Mouse (Mus musculus) forebrain, embryonic 10.5 days (tissue): Measurements from ENCODE around the gene Il19. TPM values are rescaled to one million over a fixed set of nuclear protein-coding genes. Genes with fewer than 3 reads are reported as not detected.

Experiments used
- DNase-seq: peaks from one replicate; pipeline ENCODE4 v3.0.0-alpha.2; 2017; ENCODE audit warnings: low spot score; ENCODE audit errors: extremely low spot score
- H3K27ac ChIP-seq: fragments of 300-500 bp; sonication (generic); 2 replicates; pipeline ENCODE4 v1.5.1; 2016; ENCODE audit warnings: mild to moderate bottlenecking
- H3K27me3 ChIP-seq: fragments of 300-500 bp; sonication (generic); 2 replicates; pipeline ENCODE4 v1.6.1; 2016; ENCODE audit warnings: mild to moderate bottlenecking; ENCODE audit not compliant: poor library complexity, severe bottlenecking
- H3K36me3 ChIP-seq: fragments of 300-500 bp; sonication (generic); replicated peaks from 2 replicates; pipeline ENCODE4 v1.6.1; 2016; ENCODE audit warnings: mild to moderate bottlenecking, moderate library complexity
- H3K4me1 ChIP-seq: fragments of 300-500 bp; sonication (generic); 2 replicates; pipeline ENCODE4 v1.6.1; 2016
- H3K4me3 ChIP-seq: fragments of 300-500 bp; sonication (generic); 2 replicates; pipeline ENCODE4 v1.5.1; 2016; ENCODE audit warnings: mild to moderate bottlenecking, moderate library complexity
- H3K9me3 ChIP-seq: fragments of 300-500 bp; sonication (generic); 2 replicates; pipeline ENCODE4 v1.6.1; 2016; ENCODE audit warnings: mild to moderate bottlenecking, moderate library complexity
- WGBS: fragments of 180-500 bp; shearing (Covaris S2); methylation state at CpG from one replicate; pipeline ENCODE4 v1.1.7; 2016; 5-methylcytosine and 5-hydroxymethylcytosine counted together
- polyA plus RNA-seq: library from polyadenylated mRNA; unstranded; fragments of >200 nt; fragmentation: Nextera tagmentation; extraction: Ambion mirVana; gene quantifications from 2 replicates; pipeline ENCODE4 v1.2.1, GENCODE M21; 2016

Il19 gene
- polyA plus RNA-seq, 1 experiment from 2014 or later, result not detected

GRCm38 (mm10) chr1:130918323-130918980 is 21.5 kb downstream of the Il19 start:
- Histone ChIP-seq H3K27ac (no peak overlapping the region), H3K36me3 (no peaks in the 10 kb centered on the region), H3K9me3 (no peaks in the 10 kb centered on the region), H3K27me3 (no peaks in the 10 kb centered on the region), H3K4me1 (no peaks in the 10 kb centered on the region), H3K4me3 (no peak overlapping the region)
- DNase-seq, result no peak
- 67% methylated on average over 1 of the region's 1 CpGs for WGBS

- Histone ChIP-seq H3K27ac (no peak within 1 kb of the TSS), H3K27me3 (no peaks in the 10 kb centered on the region), H3K9me3 (no peaks in the 10 kb centered on the region), H3K4me3 (no peak within 1 kb of the TSS), H3K4me1 (no peaks in the 10 kb centered on the region), H3K36me3 (no peaks in the 10 kb centered on the region)
- 86% methylated on average over 12 of the region's 12 CpGs for WGBS
- no peak for DNase-seq
These were observed 28.4 kb downstream of the Il19 start, which contains the start of gene Il20 for GRCm38 (mm10) chr1:130911401-130912010. Gene Il20 (minus strand): TSS chr1:130911451.

GRCm38 (mm10) chr1:130902505-130902904 is 37.4 kb downstream of the Il19 start:
- Histone ChIP-seq H3K4me3 (no peak overlapping the region), H3K27me3 (no peaks in the 10 kb centered on the region), H3K4me1 (no peaks in the 10 kb centered on the region), H3K36me3 (no peaks in the 10 kb centered on the region), H3K27ac (no peak overlapping the region), H3K9me3 (no peaks in the 10 kb centered on the region)
- 84% methylated on average over 7 of the region's 7 CpGs for WGBS
- no peak for DNase-seq

GRCm38 (mm10) chr1:130894468-130894867 is 45.4 kb downstream of the Il19 start:
- H3K27me3 ChIP-seq, result no peaks in the 10 kb centered on the region
- H3K4me1 ChIP-seq, result no peaks in the 10 kb centered on the region; the same call in 1 of the 2 replicates
- WGBS, result 26% methylated on average over 6 of the region's 6 CpGs
- no peak overlapping the region for H3K27ac ChIP-seq
- no peaks in the 10 kb centered on the region for H3K9me3 ChIP-seq
- DNase-seq, result no peak
- no peak overlapping the region for H3K4me3 ChIP-seq
- no peaks in the 10 kb centered on the region for H3K36me3 ChIP-seq

GRCm38 (mm10) chr1:130893329-130894040 is 46.4 kb downstream of the Il19 start:
- 70% methylated on average over 9 of the region's 9 CpGs for WGBS
- Histone ChIP-seq H3K4me1 (no peaks in the 10 kb centered on the region; the same call in 1 of the 2 replicates), H3K4me3 (no peak overlapping the region), H3K36me3 (no peaks in the 10 kb centered on the region), H3K9me3 (no peaks in the 10 kb centered on the region), H3K27ac (no peak overlapping the region), H3K27me3 (no peaks in the 10 kb centered on the region)
- DNase-seq, result no peak

- Histone ChIP-seq H3K4me1 (no peaks in the 10 kb centered on the region; the same call in 1 of the 2 replicates), H3K36me3 (no peaks in the 10 kb centered on the region), H3K27me3 (no peaks in the 10 kb centered on the region), H3K27ac (no peak overlapping the region), H3K9me3 (no peaks in the 10 kb centered on the region), H3K4me3 (no peak overlapping the region)
- WGBS, result 74% methylated on average over 1 of the region's 1 CpGs
- DNase-seq, result no peak
These were observed 47.5 kb downstream of the Il19 start for GRCm38 (mm10) chr1:130892446-130892845.

GRCm38 (mm10) chr1:130887354-130887753 is 52.6 kb downstream of the Il19 start, which contains the start of gene Il24:
Gene Il24 (minus strand): TSS chr1:130887454.
- no peak for DNase-seq
- H3K4me1 ChIP-seq, result no peaks in the 10 kb centered on the region
- no peak within 1 kb of the TSS for H3K4me3 ChIP-seq
- no peak within 1 kb of the TSS for H3K27ac ChIP-seq
- H3K36me3 ChIP-seq, result no peaks in the 10 kb centered on the region
- H3K27me3 ChIP-seq, result no peaks in the 10 kb centered on the region
- no peaks in the 10 kb centered on the region for H3K9me3 ChIP-seq

- no peaks in the 10 kb centered on the region for H3K36me3 ChIP-seq
- H3K4me3 ChIP-seq, result no peak overlapping the region
- peaks cover 26% of the 10 kb centered on the region for H3K27me3 ChIP-seq
- 87% methylated on average over 4 of the region's 4 CpGs for WGBS
- DNase-seq, result no peak
- peaks cover 6% of the 10 kb centered on the region for H3K4me1 ChIP-seq
- H3K9me3 ChIP-seq, result no peaks in the 10 kb centered on the region
- H3K27ac ChIP-seq, result no peak overlapping the region
These were observed 56.8 kb downstream of the Il19 start for GRCm38 (mm10) chr1:130883146-130883545.

Other genes starting within 250 kb of the Il19 start
- not detected in 2 replicates for gene Gm29427, start 224.3 kb downstream of the Il19 start, polyA plus RNA-seq
- gene Yod1, start 222.8 kb downstream of the Il19 start, polyA plus RNA-seq, result 10.6 and 11.5 TPM in 2 replicates
- gene Pfkfb2, start 210.9 kb downstream of the Il19 start, polyA plus RNA-seq, result 4.5 and 5.7 TPM in 2 replicates
- 0.42 and 0.64 TPM in 2 replicates for gene AA986860, start 208.1 kb downstream of the Il19 start, polyA plus RNA-seq
- not detected in 2 replicates for gene Fcamr, start 139.2 kb downstream of the Il19 start, polyA plus RNA-seq
- not detected in 2 replicates for gene Pigr, start 113.4 kb downstream of the Il19 start, polyA plus RNA-seq
- not detected in 2 replicates for gene Fcmr, start 74.4 kb downstream of the Il19 start, polyA plus RNA-seq
- not detected in 2 replicates for gene Il24, start 52.7 kb downstream of the Il19 start, polyA plus RNA-seq
- not detected in 2 replicates for gene Il20, start 28.7 kb downstream of the Il19 start, polyA plus RNA-seq
- gene Il10, start 79.7 kb upstream of the Il19 start, polyA plus RNA-seq, result not detected in 2 replicates
- gene Mapkapk2, start 157.7 kb upstream of the Il19 start, polyA plus RNA-seq, result 41.1 and 41.3 TPM in 2 replicates
- gene Dyrk3, start 198.2 kb upstream of the Il19 start, polyA plus RNA-seq, result 13.3 and 15.5 TPM in 2 replicates
- 66.9 and 70.2 TPM in 2 replicates for gene Eif2d, start 213.1 kb upstream of the Il19 start, polyA plus RNA-seq